Mouse (Mus musculus): ENCODE results near the gene Tspan6. TPM values are rescaled to one million over a fixed set of nuclear protein-coding genes. Genes with fewer than 3 reads are reported as not detected.

Tspan6 gene
- 0.13 and 0.43 TPM in 2 replicates for total RNA-seq (2015)
- 2.0 TPM in 1 of 2 replicates, not detected in the other for total RNA-seq (2017)

DNA sequence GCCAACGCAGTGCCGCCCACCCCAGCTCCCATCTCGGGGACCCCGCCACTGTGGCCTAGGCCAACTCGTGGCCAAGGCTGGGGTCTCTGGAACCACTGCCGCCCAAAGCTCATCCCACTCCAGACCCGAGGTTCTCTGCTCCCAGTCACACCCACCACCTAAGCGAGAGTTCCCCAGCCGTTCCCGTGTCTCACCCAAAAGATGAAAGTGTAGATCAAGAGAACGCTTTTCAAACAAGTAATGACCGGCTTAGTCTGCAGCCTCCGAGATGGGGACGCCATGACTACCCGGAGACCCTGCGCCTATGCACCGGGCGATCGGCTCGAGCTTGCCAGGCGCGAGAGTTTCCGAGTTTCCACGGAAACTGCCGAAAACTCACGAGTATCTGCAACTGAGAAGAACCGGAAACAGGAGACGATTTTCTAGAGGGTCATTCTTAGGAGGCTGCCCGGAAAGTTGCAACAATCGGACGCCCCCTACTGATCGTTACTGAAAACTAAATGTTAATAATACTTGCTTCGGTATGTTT lies at the start of gene Tspan6:
Gene Tspan6 (minus strand): TSS at position 416 of the 529 bp plus-strand sequence.
- ATAC-seq (ENCODE audit: poor library complexity, severe bottlenecking): peak; percentile 76

- peak; percentile 89 for ATAC-seq (ENCODE audit: poor library complexity, severe bottlenecking)
These were observed 49.2 kb upstream of the Tspan6 start for GRCm38 (mm10) chrX:133947427-133947826.

DNA sequence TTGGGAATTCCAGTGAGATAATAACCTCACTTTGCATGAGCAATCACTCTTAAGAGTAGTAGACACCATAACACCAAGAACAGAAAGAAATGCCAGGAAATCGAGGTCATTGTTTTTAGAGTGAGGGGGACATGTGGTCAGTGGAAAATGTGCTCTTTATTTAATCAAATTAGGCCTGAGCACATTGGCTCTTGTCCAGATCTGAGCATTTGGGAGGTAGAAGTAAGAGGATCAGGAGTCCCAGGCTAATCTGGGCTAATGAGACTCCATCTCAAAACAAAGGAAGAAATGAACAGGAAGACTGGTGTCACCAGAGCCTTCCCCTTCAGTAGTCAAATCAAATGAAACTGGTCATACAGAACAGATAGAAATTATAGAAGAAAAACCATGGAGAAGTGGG lies 41.3 kb upstream of the Tspan6 start:
- ATAC-seq (ENCODE audit: poor library complexity, severe bottlenecking): no peak

- ATAC-seq (ENCODE audit: poor library complexity, severe bottlenecking): no peak
These were observed 38.5 kb upstream of the Tspan6 start for GRCm38 (mm10) chrX:133936605-133937225.

GRCm38 (mm10) chrX:133931302-133932013 lies 33.2 kb upstream of the Tspan6 start:
- ATAC-seq (ENCODE audit: poor library complexity, severe bottlenecking): peak; percentile 51

GRCm38 (mm10) chrX:133926760-133927159 lies 28.5 kb upstream of the Tspan6 start:
- ATAC-seq (ENCODE audit: poor library complexity, severe bottlenecking): no peak

DNA sequence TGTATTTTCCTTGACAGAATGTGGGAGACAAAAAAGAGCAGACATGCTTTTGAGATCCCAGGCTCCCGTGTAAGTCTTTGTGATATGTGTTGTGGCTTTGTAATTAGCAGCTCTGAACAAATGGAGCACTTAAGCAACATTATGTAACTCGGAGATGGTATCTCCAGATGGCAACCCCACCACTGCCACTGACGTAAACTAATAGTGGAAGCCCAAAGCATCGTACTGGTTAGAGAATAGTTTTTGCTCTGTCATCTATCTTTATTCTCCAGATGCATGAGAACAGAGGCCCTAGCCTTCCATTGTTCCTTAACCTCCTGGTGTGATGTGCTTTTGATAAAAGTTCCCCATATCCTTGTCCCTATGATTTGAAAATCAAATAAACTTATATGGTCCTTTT lies 23.0 kb upstream of the Tspan6 start:
- ATAC-seq (ENCODE audit: poor library complexity, severe bottlenecking): no peak

DNA sequence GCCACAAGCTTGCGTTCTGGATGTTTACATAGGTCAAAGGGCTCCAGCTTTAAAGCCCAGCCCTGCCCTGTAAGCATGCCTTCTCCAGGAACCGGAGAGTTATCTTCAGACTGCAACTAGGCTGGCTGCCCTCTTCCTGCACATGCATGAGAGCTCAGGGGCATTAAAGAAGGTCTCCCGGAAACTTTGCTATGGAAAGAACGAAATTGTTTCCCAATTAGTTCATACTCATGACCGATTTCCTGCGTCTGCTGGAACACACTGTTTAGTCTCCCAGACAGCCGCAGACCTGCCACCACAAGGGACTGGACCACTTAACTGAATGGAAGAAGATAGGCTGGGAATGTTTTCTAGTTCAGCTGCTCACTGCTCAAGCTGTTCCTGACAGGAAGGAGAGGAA lies 16.0 kb upstream of the Tspan6 start:
- ATAC-seq (ENCODE audit: poor library complexity, severe bottlenecking): no peak

DNA sequence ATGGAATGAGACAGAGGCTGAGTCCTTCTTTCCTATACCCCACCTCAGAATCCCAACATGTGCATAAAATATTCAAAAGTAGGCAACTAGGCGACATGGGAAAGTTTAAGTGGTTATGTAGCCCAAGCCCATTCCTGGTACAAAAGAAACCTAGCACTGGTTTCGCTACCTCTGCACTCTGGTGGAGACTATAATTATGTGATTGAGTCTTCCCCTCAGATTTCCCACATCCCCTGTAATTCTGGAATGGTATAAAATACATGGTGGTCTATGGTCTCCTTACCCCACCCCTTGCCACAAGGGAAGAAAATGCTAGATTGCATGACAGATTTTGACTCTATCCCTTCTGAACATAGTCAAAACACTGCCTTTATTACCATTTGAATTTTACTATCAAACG lies 14.8 kb upstream of the Tspan6 start:
- no peak for ATAC-seq (ENCODE audit: poor library complexity, severe bottlenecking)

DNA sequence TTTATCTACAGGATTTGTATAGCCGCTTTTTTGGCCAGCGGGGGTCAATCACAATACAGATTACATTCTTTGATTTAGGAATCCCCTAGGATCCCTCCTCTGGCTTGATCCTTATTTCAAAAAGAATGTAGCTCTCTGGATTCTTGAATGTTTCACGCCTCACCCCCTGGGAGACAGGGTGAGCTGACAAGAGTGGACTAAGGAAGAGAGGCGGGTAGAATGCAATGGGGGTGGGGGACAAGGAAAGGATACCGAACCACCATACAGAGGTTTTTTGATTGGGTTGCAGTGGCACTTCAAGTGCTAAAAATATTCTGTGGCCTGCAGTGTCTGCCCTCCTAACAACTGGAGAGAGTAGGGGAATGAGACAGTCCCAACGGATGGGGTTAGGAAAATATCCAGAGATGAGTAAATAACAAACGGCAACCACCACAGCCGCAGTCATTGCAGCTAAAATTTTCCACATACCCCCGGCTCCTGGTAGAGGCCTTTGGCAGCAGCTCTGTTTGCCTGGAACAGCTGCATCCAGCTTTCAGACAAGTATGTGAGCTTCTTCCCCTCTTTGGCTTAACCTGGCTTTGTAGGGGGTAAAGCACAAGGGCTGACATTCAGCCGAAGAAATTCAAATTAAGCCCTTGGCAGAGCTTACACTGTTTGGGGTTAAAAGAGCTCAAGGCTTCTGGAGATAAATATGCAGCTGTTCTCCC lies 13.3 kb upstream of the Tspan6 start:
- ATAC-seq (ENCODE audit: poor library complexity, severe bottlenecking): no peak

GRCm38 (mm10) chrX:133908261-133908660 lies 10.0 kb upstream of the Tspan6 start, which contains the start of gene Srpx2:
TSS of gene Srpx2 (plus strand) at chrX:133908426.
- ATAC-seq (ENCODE audit: poor library complexity, severe bottlenecking): no peak

- ATAC-seq (ENCODE audit: poor library complexity, severe bottlenecking): no peak
These were observed 10.1 kb downstream of the Tspan6 start for GRCm38 (mm10) chrX:133888111-133888510.

GRCm38 (mm10) chrX:133887308-133887707 lies 10.9 kb downstream of the Tspan6 start:
- ATAC-seq (ENCODE audit: poor library complexity, severe bottlenecking): no peak

DNA sequence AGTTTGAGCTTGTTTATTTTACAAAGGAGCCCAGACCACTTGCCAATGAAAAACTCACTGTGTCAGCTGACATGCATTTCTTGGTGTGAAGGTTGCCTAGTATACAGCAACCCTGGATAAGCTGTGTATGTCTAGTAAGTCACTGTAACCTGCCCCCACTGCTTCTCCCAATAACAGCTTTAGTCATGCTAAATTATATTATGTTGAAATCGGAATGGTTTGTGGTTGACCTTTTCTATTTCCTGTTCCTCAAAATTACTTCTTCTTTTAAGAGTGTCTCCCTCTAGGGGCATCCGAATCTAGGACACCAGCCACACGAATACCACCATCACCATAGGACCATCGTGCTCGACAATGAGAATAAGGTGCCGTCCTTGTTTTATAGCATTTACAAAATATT lies 28.5 kb downstream of the Tspan6 start:
- ATAC-seq (ENCODE audit: poor library complexity, severe bottlenecking): peak; percentile 97

DNA sequence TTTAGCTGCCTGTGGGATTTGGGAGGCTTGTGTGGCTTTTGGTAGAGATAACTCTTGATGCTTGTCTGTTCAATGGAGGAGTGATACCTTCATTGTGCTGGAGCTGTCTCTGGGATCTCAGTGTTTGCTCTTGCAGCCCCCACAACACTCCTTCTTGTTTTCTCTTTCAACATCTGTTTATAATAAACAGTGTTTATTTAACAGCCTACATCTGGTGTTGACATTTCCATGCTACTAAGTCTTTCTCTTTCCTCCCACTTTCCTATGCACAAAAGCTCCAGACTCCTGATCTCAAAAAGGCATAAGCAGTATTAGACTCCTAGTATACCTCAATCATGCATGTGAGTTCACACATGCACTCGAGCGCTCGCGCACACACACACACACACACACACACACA lies 44.6 kb downstream of the Tspan6 start:
- no peak for ATAC-seq (ENCODE audit: poor library complexity, severe bottlenecking)

GRCm38 (mm10) chrX:133850680-133851079 lies 47.5 kb downstream of the Tspan6 start, which contains the start of gene Tnmd:
TSS of gene Tnmd (plus strand) at chrX:133850980.
- ATAC-seq (ENCODE audit: poor library complexity, severe bottlenecking): no peak

Other genes with a start within 250 kb of the Tspan6 start
- gene Pcdh19, start 209.4 kb downstream of the Tspan6 start, total RNA-seq (2015): 0.02 TPM in 1 of 2 replicates, not detected in the other
- 0.08 TPM in 1 of 2 replicates, not detected in the other for gene Pcdh19, start 209.4 kb downstream of the Tspan6 start, total RNA-seq (2017)
- not detected in 2 replicates for gene Tnmd, start 47.4 kb downstream of the Tspan6 start, total RNA-seq (2015)
- gene Tnmd, start 47.4 kb downstream of the Tspan6 start, total RNA-seq (2017): not detected in 2 replicates
- gene Srpx2, start 10.0 kb upstream of the Tspan6 start, total RNA-seq (2015): not detected in 2 replicates
- not detected in 2 replicates for gene Srpx2, start 10.0 kb upstream of the Tspan6 start, total RNA-seq (2017)
- not detected in 2 replicates for gene Sytl4, start 83.4 kb upstream of the Tspan6 start, total RNA-seq (2015)
- 0.15 TPM in 1 of 2 replicates, not detected in the other for gene Sytl4, start 83.4 kb upstream of the Tspan6 start, total RNA-seq (2017)
- 29.3 and 29.8 TPM in 2 replicates for gene Cstf2, start 160.8 kb upstream of the Tspan6 start, total RNA-seq (2015)
- gene Cstf2, start 160.8 kb upstream of the Tspan6 start, total RNA-seq (2017): 34.4 and 48.3 TPM in 2 replicates